ENCODE assay signal across 16 mouse cellular contexts in the genomic region with DNA sequence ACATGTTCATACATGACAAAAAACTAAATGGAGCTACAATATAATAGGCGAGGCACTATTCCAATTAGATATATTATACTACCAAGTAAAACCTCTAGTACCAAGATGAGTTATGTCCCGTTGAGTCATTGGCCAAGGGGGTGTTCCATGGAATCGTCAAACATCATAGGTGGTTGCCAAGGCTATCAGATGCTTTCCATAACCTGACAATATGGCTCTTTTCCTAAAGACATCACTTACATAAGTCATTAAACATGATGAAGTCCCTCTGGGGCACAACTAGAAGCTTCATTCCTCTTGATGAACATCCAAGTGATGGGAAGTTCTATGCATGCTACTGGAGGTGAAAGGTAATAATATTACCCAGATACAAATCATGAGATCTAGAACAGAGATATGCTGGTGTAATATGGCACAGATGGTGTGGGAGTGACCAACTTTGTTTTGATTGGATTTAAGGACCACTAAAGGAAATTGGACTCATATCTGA.
"Had no signal": no experiment of that assay in that cellular context is flagged by ENCODE, and none has a peak within 500 bp of the region (broad histone marks: within the 10 kb centered on the region; RNA-seq: fewer than 3 reads in every experiment).

No protein-coding gene starts in this region.

- H3K9ac ChIP-seq: neural tube, embryonic 12.5 days; neural tube, embryonic 13.5 days; neural tube, embryonic 15.5 days; stomach, embryonic 15.5 days had no signal

- H3K9me3 ChIP-seq: neural tube, embryonic 12.5 days; neural tube, embryonic 13.5 days; neural tube, embryonic 15.5 days; stomach, embryonic 15.5 days had no signal

- H3K36me3 ChIP-seq: neural tube, embryonic 12.5 days; neural tube, embryonic 13.5 days; neural tube, embryonic 15.5 days; stomach, embryonic 15.5 days had no signal

- H3K4me3 ChIP-seq: neural tube, embryonic 12.5 days; neural tube, embryonic 13.5 days; neural tube, embryonic 15.5 days; stomach, embryonic 15.5 days had no signal

- H3K4me1 ChIP-seq: neural tube, embryonic 12.5 days; neural tube, embryonic 15.5 days had no signal

- H3K27me3 ChIP-seq: neural tube, embryonic 12.5 days; neural tube, embryonic 13.5 days; neural tube, embryonic 15.5 days; stomach, embryonic 15.5 days had no signal

- H3K27ac ChIP-seq: neural tube, embryonic 12.5 days; neural tube, embryonic 13.5 days; neural tube, embryonic 15.5 days; stomach, embryonic 15.5 days; stomach, postnatal 0 days had no signal

- H3K4me2 ChIP-seq: neural tube, embryonic 12.5 days; neural tube, embryonic 13.5 days; neural tube, embryonic 15.5 days; stomach, embryonic 15.5 days had no signal

- DNase-seq: retina, postnatal 1 day; right cerebral cortex, adult 18-20 months; right cerebral cortex, postnatal 14 days; right cerebral cortex, postnatal 25 days; right cerebral cortex, postnatal 4 days; spleen, adult 18-20 months; thymus, adult 18-20 months; thymus, adult 2 months; thymus, postnatal 14 days; thymus, postnatal 25 days; thymus, postnatal 36 days had no signal
